Mouse (Mus musculus) skeletal muscle tissue, adult 2 months (tissue): ENCODE data around the gene Glt8d1.
A peak's percentile ranks its signal among the peaks of the same experiment; 100 is the strongest.

ENCODE experiments used
- DNase-seq: peaks from one replicate; pipeline ENCODE4 v3.0.0-alpha.2; 2012; ENCODE audit warnings: low read depth, low spot score

Gene Glt8d1

GRCm38 (mm10) chr14:31001307-31002205 is at the start of gene Glt8d1, which contains the start of gene Spcs1:
Gene Glt8d1 (plus strand): TSS chr14:31001400.
Gene Spcs1 (minus strand): TSS chr14:31001672.
- peak; percentile 54 for DNase-seq

- no peak for DNase-seq
Observed at GRCm38 (mm10) chr14:30958517-30958916, 42.7 kb upstream of the Glt8d1 start.

- DNase-seq, result no peak
Observed at GRCm38 (mm10) chr14:30959031-30959430, 42.2 kb upstream of the Glt8d1 start.

GRCm38 (mm10) chr14:30960366-30960765 is 40.8 kb upstream of the Glt8d1 start:
- DNase-seq, result no peak

GRCm38 (mm10) chr14:30974204-30974603 is 27.0 kb upstream of the Glt8d1 start:
- peak; percentile 11 for DNase-seq

GRCm38 (mm10) chr14:30976222-30976621 is 25.0 kb upstream of the Glt8d1 start:
- DNase-seq, result no peak

- DNase-seq, result no peak
Observed at GRCm38 (mm10) chr14:30996417-30996816, 4.8 kb upstream of the Glt8d1 start.

- no peak for DNase-seq
Observed at GRCm38 (mm10) chr14:31000356-31000755, 844 bp upstream of the Glt8d1 start.

- DNase-seq, result no peak
Observed at GRCm38 (mm10) chr14:31000816-31001306, 339 bp upstream of the Glt8d1 start.

GRCm38 (mm10) chr14:31004527-31004926 is 3.3 kb downstream of the Glt8d1 start:
- no peak for DNase-seq

GRCm38 (mm10) chr14:31006779-31007178 is 5.6 kb downstream of the Glt8d1 start:
- DNase-seq, result no peak

- DNase-seq, result no peak
Observed at GRCm38 (mm10) chr14:31011588-31011987, 10.4 kb downstream of the Glt8d1 start.

- DNase-seq, result no peak
Observed at GRCm38 (mm10) chr14:31013928-31014327, 12.7 kb downstream of the Glt8d1 start.

GRCm38 (mm10) chr14:31016063-31016462 is 14.9 kb downstream of the Glt8d1 start:
- no peak for DNase-seq

GRCm38 (mm10) chr14:31017854-31018253 is 16.7 kb downstream of the Glt8d1 start:
- DNase-seq, result no peak

GRCm38 (mm10) chr14:31018860-31019291 is 17.7 kb downstream of the Glt8d1 start, which contains the start of the genes Pbrm1 and Gnl3:
Gene Pbrm1 (plus strand): TSS chr14:31019138.
Gene Gnl3 (minus strand): TSS chr14:31019152.
- DNase-seq, result peak; percentile 95

GRCm38 (mm10) chr14:31019331-31020205 is 18.4 kb downstream of the Glt8d1 start:
- peak; percentile 62 for DNase-seq

GRCm38 (mm10) chr14:31022579-31022978 is 21.4 kb downstream of the Glt8d1 start:
- no peak for DNase-seq

- DNase-seq, result no peak
Observed at GRCm38 (mm10) chr14:31025785-31026184, 24.6 kb downstream of the Glt8d1 start.

- DNase-seq, result no peak
Observed at GRCm38 (mm10) chr14:31045296-31045695, 44.1 kb downstream of the Glt8d1 start.

- no peak for DNase-seq
Observed at GRCm38 (mm10) chr14:31045817-31046216, 44.6 kb downstream of the Glt8d1 start.
